Mouse (Mus musculus): ENCODE measurements around the gene Ankle2. TPM values are rescaled to one million over a fixed set of nuclear protein-coding genes. Genes with fewer than 3 reads are reported as not detected.

Gene Ankle2
- polyA plus RNA-seq, 1 experiment from 2014 or later, result 39.8 TPM

GRCm38 (mm10) chr5:110296637-110297036, 65.8 kb downstream of the Ankle2 start:
- ATAC-seq (ENCODE audit: insufficient read depth), result no peak
- H3K4me1 ChIP-seq (ENCODE audit: insufficient read depth), result no peaks in the 10 kb centered on the region
- no peak overlapping the region for H3K4me3 ChIP-seq (ENCODE audit: low read depth, low read length)
- H3K9ac ChIP-seq, result no peak overlapping the region
- no peak for DNase-seq
- H3K36me3 ChIP-seq (ENCODE audit: insufficient read depth), result peaks cover 91% of the 10 kb centered on the region
- TF ChIP-seq CTCF (IDR thresholded peaks at IDR 0.05; ENCODE audit: low read depth), result no peak
- WGBS, result 83% methylated on average over 1 of the region's 1 CpGs
- no peak overlapping the region for H3K27ac ChIP-seq (ENCODE audit: low read depth)
- no peaks in the 10 kb centered on the region for H3K9me3 ChIP-seq (ENCODE audit: low read depth, low read length)
- H3K27me3 ChIP-seq (ENCODE audit: insufficient read depth, low read length), result no peaks in the 10 kb centered on the region
- H3K4me2 ChIP-seq, result no peak overlapping the region

- Histone ChIP-seq H3K4me2 (no peak overlapping the region), H3K27me3 (ENCODE audit: insufficient read depth, low read length) (no peaks in the 10 kb centered on the region), H3K9ac (no peak overlapping the region), H3K27ac (ENCODE audit: low read depth) (no peak overlapping the region), H3K36me3 (ENCODE audit: insufficient read depth) (peaks cover 95% of the 10 kb centered on the region), H3K4me1 (ENCODE audit: insufficient read depth) (no peaks in the 10 kb centered on the region), H3K4me3 (ENCODE audit: low read depth, low read length) (no peak overlapping the region), H3K9me3 (ENCODE audit: low read depth, low read length) (no peaks in the 10 kb centered on the region)
- 90% methylated on average over 2 of the region's 2 CpGs for WGBS
- no peak for DNase-seq
- no peak for TF ChIP-seq CTCF (IDR thresholded peaks at IDR 0.05; ENCODE audit: low read depth)
- no peak for ATAC-seq (ENCODE audit: insufficient read depth)
Observed at GRCm38 (mm10) chr5:110300591-110300990, 69.8 kb downstream of the Ankle2 start.

Other genes with a start within 250 kb of the Ankle2 start
- 22.8 TPM in 2 replicates for gene Zfp932, start 234.5 kb upstream of the Ankle2 start, polyA plus RNA-seq (2014; fragmentation: Nextera tagmentation; extraction: Ambion mirVana)
- 3.3 and 7.2 TPM in 2 replicates for gene Gm17655, start 158.5 kb upstream of the Ankle2 start, polyA plus RNA-seq (2014; fragmentation: Nextera tagmentation; extraction: Ambion mirVana)
- 1.9 and 2.2 TPM in 2 replicates for gene Gm35315, start 136.6 kb upstream of the Ankle2 start, polyA plus RNA-seq (2014; fragmentation: Nextera tagmentation; extraction: Ambion mirVana)
- gene Plcxd1, start 131.0 kb upstream of the Ankle2 start, polyA plus RNA-seq (2014; fragmentation: Nextera tagmentation; extraction: Ambion mirVana), result 2.2 TPM in 2 replicates
- 26.2 and 29.8 TPM in 2 replicates for gene Gtpbp6, start 122.8 kb upstream of the Ankle2 start, polyA plus RNA-seq (2014; fragmentation: Nextera tagmentation; extraction: Ambion mirVana)
- gene Zfp605, start 120.9 kb upstream of the Ankle2 start, polyA plus RNA-seq (2014; fragmentation: Nextera tagmentation; extraction: Ambion mirVana), result 3.3 and 3.8 TPM in 2 replicates
- gene Chfr, start 95.2 kb upstream of the Ankle2 start, polyA plus RNA-seq (2014; fragmentation: Nextera tagmentation; extraction: Ambion mirVana), result 41.8 and 42.3 TPM in 2 replicates
- 26.6 and 28.3 TPM in 2 replicates for gene Golga3, start 54.3 kb upstream of the Ankle2 start, polyA plus RNA-seq (2014; fragmentation: Nextera tagmentation; extraction: Ambion mirVana)
- gene Pgam5, start 38.9 kb downstream of the Ankle2 start, polyA plus RNA-seq (2014; fragmentation: Nextera tagmentation; extraction: Ambion mirVana), result 72.9 and 74.0 TPM in 2 replicates
- 8.5 and 9.4 TPM in 2 replicates for gene Pxmp2, start 55.2 kb downstream of the Ankle2 start, polyA plus RNA-seq (2014; fragmentation: Nextera tagmentation; extraction: Ambion mirVana)
- 43.9 and 44.9 TPM in 2 replicates for gene Pole, start 55.3 kb downstream of the Ankle2 start, polyA plus RNA-seq (2014; fragmentation: Nextera tagmentation; extraction: Ambion mirVana)
- 14.1 and 15.4 TPM in 2 replicates for gene P2rx2, start 112.2 kb downstream of the Ankle2 start, polyA plus RNA-seq (2014; fragmentation: Nextera tagmentation; extraction: Ambion mirVana)
- gene Lrcol1, start 113.7 kb downstream of the Ankle2 start, polyA plus RNA-seq (2014; fragmentation: Nextera tagmentation; extraction: Ambion mirVana), result 2.4 and 2.6 TPM in 2 replicates
- 19.2 and 20.9 TPM in 2 replicates for gene Fbrsl1, start 217.5 kb downstream of the Ankle2 start, polyA plus RNA-seq (2014; fragmentation: Nextera tagmentation; extraction: Ambion mirVana)